12 mouse cellular contexts compared by ENCODE assay signal in the genomic region with DNA sequence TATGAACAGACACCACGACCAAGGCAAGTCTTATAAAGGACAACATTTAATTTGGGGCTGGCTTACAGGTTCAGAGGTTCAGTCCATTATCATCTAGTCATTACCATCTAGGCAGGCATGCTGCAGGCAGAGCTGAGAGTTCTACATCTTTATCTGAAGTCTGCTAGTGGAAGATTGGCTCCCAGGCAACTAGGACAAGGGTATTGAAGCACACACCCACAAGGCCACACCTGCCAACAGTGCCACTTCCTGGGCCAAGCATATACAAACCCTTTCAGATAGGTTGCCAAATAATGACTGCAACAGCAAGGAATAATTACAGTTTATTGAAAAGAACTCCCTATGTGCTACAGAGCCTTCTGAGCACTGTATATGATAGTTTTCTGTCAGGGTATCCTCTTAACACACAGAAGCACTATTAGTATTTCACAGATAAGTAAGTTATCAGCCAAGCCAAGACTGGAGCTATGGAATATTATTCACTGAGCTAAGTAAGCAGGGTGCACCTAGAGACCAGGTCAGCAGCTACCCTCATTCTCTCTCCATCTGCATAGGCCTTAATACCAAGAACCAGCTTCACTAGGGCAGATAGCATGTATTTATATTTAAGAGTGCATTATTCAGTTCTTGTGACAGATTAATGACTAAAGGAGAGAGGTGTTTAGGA. TPM values are rescaled to one million over a fixed set of nuclear protein-coding genes. Genes with fewer than 3 reads are reported as not detected.
DNase-seq lines count a peak whose midpoint lies in the region; ATAC-seq and TF ChIP-seq lines count a peak whose summit lies in the region.
"Had no signal": no experiment of that assay in that cellular context is flagged by ENCODE, and none has a peak within 500 bp of the region (broad histone marks: within the 10 kb centered on the region; RNA-seq: fewer than 3 reads in every experiment).

No protein-coding gene starts in this region.

- H3K4me2 ChIP-seq in heart, postnatal 0 days (ENCODE audit: low read depth, low read length) = no peak overlapping the region
- H3K4me2 ChIP-seq: hindbrain, embryonic 14.5 days; limb, embryonic 13.5 days had no signal

- DNase-seq in heart, adult 11 months = peak; percentile 94
- DNase-seq in heart, postnatal 25 days (ENCODE audit: low spot score) = no peak
- DNase-seq in c-Kit-positive CD71-positive TER-119-negative erythroid progenitor cells, embryonic 14.5 days (ENCODE audit: low read depth) = peak; percentile 79
- no peak for DNase-seq in heart, postnatal 0 days (ENCODE audit: low spot score)
- DNase-seq in kidney, postnatal 10 days = no peak
- no peak for DNase-seq in urinary bladder, postnatal 14 days (ENCODE audit: low spot score)
- no peak for DNase-seq in thymus, postnatal 0 days (ENCODE audit: low spot score)

- H3K9ac ChIP-seq in heart, postnatal 0 days (replicated peaks; ENCODE audit: low read depth, low read length) = no peak overlapping the region
- H3K9ac ChIP-seq: hindbrain, embryonic 14.5 days; limb, embryonic 13.5 days had no signal

- H3K27ac ChIP-seq in heart, postnatal 0 days (ENCODE audit: low read depth) = peak overlapping the region; percentile 7; the same call in 1 of the 2 replicates
- H3K27ac ChIP-seq: hindbrain, embryonic 14.5 days; limb, embryonic 13.5 days had no signal

- TF ChIP-seq EP300 in heart, postnatal 0 days (IDR thresholded peaks at IDR 0.05; ENCODE audit: low read depth) = no peak

- H3K36me3 ChIP-seq in heart, postnatal 0 days (replicated peaks; ENCODE audit: control insufficient read depth, insufficient read depth, low read length) = peaks cover 66% of the 10 kb centered on the region

- H3K27me3 ChIP-seq in heart, postnatal 0 days (ENCODE audit: control insufficient read depth, insufficient read depth, low read length) = no peaks in the 10 kb centered on the region
- H3K27me3 ChIP-seq: limb, embryonic 13.5 days; Patski had no signal

- 90% methylated on average over 1 of the region's 1 CpGs for WGBS in heart, postnatal 0 days

- intact Hi-C loops in heart, postnatal 25 days (cut with DNase I) = no loop called here

- 0 out of 2 replicates have a peak, but pooled peaks cover 3% of the 10 kb centered on the region for H3K9me3 ChIP-seq in heart, postnatal 0 days (replicated peaks; ENCODE audit: control insufficient read depth, low read length)
- H3K9me3 ChIP-seq: limb, embryonic 13.5 days had no signal

- TF ChIP-seq CTCF in heart, postnatal 0 days (IDR thresholded peaks at IDR 0.05; ENCODE audit: low read depth) = no peak

- no peaks in the 10 kb centered on the region for H3K4me1 ChIP-seq in heart, postnatal 0 days (ENCODE audit: control insufficient read depth, insufficient read depth)
- H3K4me1 ChIP-seq: limb, embryonic 13.5 days had no signal

- ATAC-seq in heart, postnatal 0 days (ENCODE audit: insufficient read depth, low read depth) = no peak
- ATAC-seq in megakaryocyte progenitor cell, adult 5-6 weeks (replicated peaks; ENCODE audit: poor library complexity) = peak; percentile 96
- ATAC-seq: midbrain, embryonic 16.5 days; Patski had no signal

- H3K4me3 ChIP-seq in heart, postnatal 0 days (ENCODE audit: low read depth, low read length) = no peak overlapping the region
- H3K4me3 ChIP-seq: limb, embryonic 13.5 days had no signal

RNA-seq across cellular contexts. Expression of gene Gpr21, which starts 33.3 kb away (rescaled TPM):
- total RNA-seq in heart, postnatal 25 days (2021) = under 1 TPM; 0.53 to 0.62 TPM
- 0.89 and 2.6 TPM in 2 replicates for total RNA-seq in heart, postnatal 0 days (2014; rRNA removed; ENCODE audit: low replicate concordance)
- 0.40 and 0.58 TPM in 2 replicates for polyA plus RNA-seq in heart, postnatal 0 days (2015; fragmentation: Nextera tagmentation; extraction: Ambion mirVana)
- total RNA-seq in megakaryocyte progenitor cell, adult 5-6 weeks (2015) = 1.5 and 1.7 TPM in 2 replicates
- 0.29 and 0.88 TPM in 2 replicates for total RNA-seq in megakaryocyte progenitor cell, adult 5-6 weeks (2017)
- 0.19 and 0.29 TPM in 2 replicates for polyA plus RNA-seq in thymus, postnatal 0 days (2015; fragmentation: Nextera tagmentation; extraction: Ambion mirVana)

Comparison
In these comparisons a context has a peak if more than half of its experiments do, and no peak if none do; other contexts are left out.
1. DNase-seq: peak in heart, adult 11 months (single experiment) and c-Kit-positive CD71-positive TER-119-negative erythroid progenitor cells, embryonic 14.5 days (single experiment); none in heart, postnatal 25 days (single experiment), heart, postnatal 0 days (single experiment), kidney, postnatal 10 days (single experiment), urinary bladder, postnatal 14 days (single experiment) and thymus, postnatal 0 days (single experiment).